8 mouse cellular contexts compared by ENCODE assay signal in the genomic region with DNA sequence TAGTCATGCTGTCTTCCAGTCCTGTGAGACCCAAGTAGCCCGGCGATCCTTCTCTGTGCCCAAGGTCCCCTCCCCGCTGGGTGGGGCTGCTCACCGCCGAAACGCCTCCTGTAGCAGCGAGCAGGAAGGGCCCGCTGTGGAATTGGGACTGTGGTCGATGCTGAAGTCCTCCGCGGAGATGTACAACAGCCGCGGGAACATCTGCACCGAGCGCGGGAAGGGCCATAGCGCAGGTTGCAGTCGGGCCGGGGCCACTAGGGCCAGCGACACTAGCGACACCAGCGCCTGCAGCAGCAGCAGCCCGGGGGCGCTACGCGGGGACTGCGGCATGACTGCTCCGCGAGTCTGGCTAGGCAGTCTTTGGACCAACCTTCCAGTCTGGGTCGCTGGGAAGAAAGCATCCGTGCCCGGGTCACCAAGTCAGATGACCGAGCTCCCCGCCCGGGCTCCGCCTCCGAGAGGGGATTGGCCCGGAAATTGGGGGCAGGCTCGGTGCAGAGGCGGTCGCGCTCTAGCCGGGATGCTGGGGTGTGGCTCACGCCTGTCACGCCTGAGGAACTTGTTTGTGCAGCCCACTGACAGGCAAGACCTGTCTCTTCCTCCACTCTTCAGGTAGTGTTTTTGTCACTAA. TPM values are rescaled to one million over a fixed set of nuclear protein-coding genes. Genes with fewer than 3 reads are reported as not detected.
A peak's percentile ranks its signal among the peaks of the same experiment; 100 is the strongest.
DNase-seq lines count a peak whose midpoint lies in the region; ATAC-seq and TF ChIP-seq lines count a peak whose summit lies in the region.

TSS of gene Hexb (minus strand) at position 426 of the 631 bp plus-strand sequence.

- peak; percentile 69; the same call in 1 of the 2 replicates for TF ChIP-seq EP300 in ES-Bruce4 (IDR thresholded peaks at IDR 0.05; ENCODE audit: insufficient read depth, low read depth, low read length)
- TF ChIP-seq EP300 in stomach, postnatal 0 days (optimal IDR thresholded peaks at IDR 0.05): no peak

- H3K9me3 ChIP-seq in ES-Bruce4 (replicated peaks; ENCODE audit: control insufficient read depth, insufficient read depth, low read length, poor library complexity, severe bottlenecking): no peaks in the 10 kb centered on the region
- H3K9me3 ChIP-seq in forebrain, embryonic 12.5 days: no peaks in the 10 kb centered on the region
- no peaks in the 10 kb centered on the region for H3K9me3 ChIP-seq in heart, embryonic 16.5 days (replicated peaks; ENCODE audit: control insufficient read depth, low read length)
- no peaks in the 10 kb centered on the region for H3K9me3 ChIP-seq in liver, embryonic 16.5 days (replicated peaks; ENCODE audit: control insufficient read depth, low read length)
- H3K9me3 ChIP-seq in neural tube, embryonic 12.5 days: no peaks in the 10 kb centered on the region
- no peaks in the 10 kb centered on the region for H3K9me3 ChIP-seq in stomach, postnatal 0 days (ENCODE audit: control insufficient read depth, low read length)

- peak; percentile 85 for ATAC-seq in forebrain, embryonic 12.5 days (ENCODE audit: low FRiP score)
- ATAC-seq in heart, embryonic 16.5 days (replicated peaks; ENCODE audit: extremely low read depth, insufficient read depth, low FRiP score): peak; percentile 97
- peak; percentile 99 for ATAC-seq in liver, embryonic 16.5 days (ENCODE audit: low read depth)
- peak; percentile 90 for ATAC-seq in neural tube, embryonic 12.5 days (ENCODE audit: low FRiP score, low read depth)
- ATAC-seq in stomach, postnatal 0 days (ENCODE audit: low FRiP score, low TSS enrichment): peak; percentile 92

- peak within 1 kb of the TSS; percentile 46 for H3K27ac ChIP-seq in ES-Bruce4 (ENCODE audit: insufficient read depth, low read length)
- no peak within 1 kb of the TSS for H3K27ac ChIP-seq in forebrain, embryonic 12.5 days
- H3K27ac ChIP-seq in heart, embryonic 16.5 days (ENCODE audit: low read length): peak within 1 kb of the TSS; percentile 86
- peak within 1 kb of the TSS; percentile 85 for H3K27ac ChIP-seq in liver, embryonic 16.5 days (ENCODE audit: low read length)
- no peak within 1 kb of the TSS for H3K27ac ChIP-seq in neural tube, embryonic 12.5 days
- peak within 1 kb of the TSS; percentile 71 for H3K27ac ChIP-seq in stomach, postnatal 0 days (replicated peaks)

- H3K27me3 ChIP-seq in ES-Bruce4 (ENCODE audit: control insufficient read depth, insufficient read depth, low read length, poor library complexity, severe bottlenecking): no peaks in the 10 kb centered on the region
- peaks cover 7% of the 10 kb centered on the region for H3K27me3 ChIP-seq in forebrain, embryonic 12.5 days
- no peaks in the 10 kb centered on the region for H3K27me3 ChIP-seq in heart, embryonic 16.5 days (ENCODE audit: control insufficient read depth, insufficient read depth, low read length)
- no peaks in the 10 kb centered on the region for H3K27me3 ChIP-seq in liver, embryonic 16.5 days (ENCODE audit: control insufficient read depth, insufficient read depth, low read depth, low read length)
- H3K27me3 ChIP-seq in neural tube, embryonic 12.5 days (replicated peaks): no peaks in the 10 kb centered on the region
- no peaks in the 10 kb centered on the region for H3K27me3 ChIP-seq in stomach, postnatal 0 days (ENCODE audit: control insufficient read depth, insufficient read depth, low read length)

- TF ChIP-seq CTCF in ES-Bruce4 (IDR thresholded peaks at IDR 0.05; ENCODE audit: low read depth, low read length): no peak
- TF ChIP-seq CTCF in stomach, postnatal 0 days (IDR thresholded peaks at IDR 0.05; ENCODE audit: low read depth): peak; percentile 61

- peak; percentile 87 for TF ChIP-seq POLR2A in ES-Bruce4 (IDR thresholded peaks at IDR 0.05; ENCODE audit: insufficient read depth, low read length)

- 0 out of 2 replicates have a peak, but pooled peaks cover 3% of the 10 kb centered on the region for H3K36me3 ChIP-seq in ES-Bruce4 (ENCODE audit: control insufficient read depth, insufficient read depth, low read length, poor library complexity, severe bottlenecking)
- no peaks in the 10 kb centered on the region for H3K36me3 ChIP-seq in forebrain, embryonic 12.5 days (replicated peaks)
- no peaks in the 10 kb centered on the region for H3K36me3 ChIP-seq in heart, embryonic 16.5 days (ENCODE audit: control insufficient read depth, insufficient read depth)
- no peaks in the 10 kb centered on the region for H3K36me3 ChIP-seq in liver, embryonic 16.5 days (ENCODE audit: control insufficient read depth, insufficient read depth)
- no peaks in the 10 kb centered on the region for H3K36me3 ChIP-seq in neural tube, embryonic 12.5 days
- H3K36me3 ChIP-seq in stomach, postnatal 0 days (ENCODE audit: control insufficient read depth, insufficient read depth, low read length): no peaks in the 10 kb centered on the region

- H3K4me2 ChIP-seq in forebrain, embryonic 12.5 days: peak within 1 kb of the TSS; percentile 89
- H3K4me2 ChIP-seq in heart, embryonic 16.5 days (ENCODE audit: low read depth, low read length): peak within 1 kb of the TSS; percentile 90
- peak within 1 kb of the TSS; percentile 90 for H3K4me2 ChIP-seq in liver, embryonic 16.5 days (ENCODE audit: low read depth, low read length)
- peak within 1 kb of the TSS; percentile 94 for H3K4me2 ChIP-seq in neural tube, embryonic 12.5 days (replicated peaks)
- peak within 1 kb of the TSS; percentile 88 for H3K4me2 ChIP-seq in stomach, postnatal 0 days (replicated peaks; ENCODE audit: low read depth)

- under 1% methylated on average over 45 of the region's 45 CpGs for WGBS in forebrain, embryonic 12.5 days
- under 1% methylated on average over 45 of the region's 45 CpGs for WGBS in heart, embryonic 16.5 days
- WGBS in liver, embryonic 16.5 days (ENCODE audit: insufficient replicate concordance): under 1% methylated on average over 45 of the region's 45 CpGs
- under 1% methylated on average over 45 of the region's 45 CpGs for WGBS in neural tube, embryonic 12.5 days
- under 1% methylated on average over 40 of the region's 45 CpGs for WGBS in stomach, postnatal 0 days

- peak; percentile 75 for DNase-seq in c-Kit-positive CD71-positive TER-119-positive erythroid progenitor cells, embryonic 14.5 days (ENCODE audit: low spot score)
- peak; percentile 97 for DNase-seq in kidney, postnatal 36 days
- DNase-seq in stomach, postnatal 0 days (ENCODE audit: low spot score): peak; percentile 84

- peak within 1 kb of the TSS; percentile 60 for H3K9ac ChIP-seq in ES-Bruce4 (ENCODE audit: low read depth, poor library complexity, severe bottlenecking)
- peak within 1 kb of the TSS; percentile 63 for H3K9ac ChIP-seq in forebrain, embryonic 12.5 days
- peak within 1 kb of the TSS; percentile 87 for H3K9ac ChIP-seq in heart, embryonic 16.5 days (ENCODE audit: low read length)
- peak within 1 kb of the TSS; percentile 72 for H3K9ac ChIP-seq in liver, embryonic 16.5 days (ENCODE audit: low read depth, low read length)
- peak within 1 kb of the TSS; percentile 67 for H3K9ac ChIP-seq in neural tube, embryonic 12.5 days
- peak within 1 kb of the TSS; percentile 63 for H3K9ac ChIP-seq in stomach, postnatal 0 days (ENCODE audit: low read length)

- H3K4me1 ChIP-seq in ES-Bruce4 (ENCODE audit: control insufficient read depth, insufficient read depth, low read length): no peaks in the 10 kb centered on the region
- no peaks in the 10 kb centered on the region for H3K4me1 ChIP-seq in forebrain, embryonic 12.5 days
- H3K4me1 ChIP-seq in heart, embryonic 16.5 days (ENCODE audit: control insufficient read depth, insufficient read depth, low read length): peaks cover 2% of the 10 kb centered on the region; the same call in 1 of the 2 replicates
- H3K4me1 ChIP-seq in liver, embryonic 16.5 days (ENCODE audit: control insufficient read depth, low read depth, low read length): peaks cover 10% of the 10 kb centered on the region
- no peaks in the 10 kb centered on the region; the same call in 1 of the 2 replicates for H3K4me1 ChIP-seq in neural tube, embryonic 12.5 days
- H3K4me1 ChIP-seq in stomach, postnatal 0 days (replicated peaks; ENCODE audit: control insufficient read depth, insufficient read depth): no peaks in the 10 kb centered on the region

- peak within 1 kb of the TSS; percentile 68 for H3K4me3 ChIP-seq in ES-Bruce4 (ENCODE audit: low read depth, low read length)
- H3K4me3 ChIP-seq in forebrain, embryonic 12.5 days (replicated peaks): peak within 1 kb of the TSS; percentile 59
- H3K4me3 ChIP-seq in heart, embryonic 16.5 days (ENCODE audit: low read length): peak within 1 kb of the TSS; percentile 91
- H3K4me3 ChIP-seq in liver, embryonic 16.5 days (ENCODE audit: low read depth, low read length): peak within 1 kb of the TSS; percentile 73
- H3K4me3 ChIP-seq in neural tube, embryonic 12.5 days: peak within 1 kb of the TSS; percentile 65
- H3K4me3 ChIP-seq in stomach, postnatal 0 days (ENCODE audit: low read depth, low read length): peak within 1 kb of the TSS; percentile 65

RNA-seq across cellular contexts. Expression of gene Hexb, which starts in this region (rescaled TPM):
- 53.4 and 59.7 TPM in 2 replicates for polyA plus RNA-seq in ES-Bruce4 (2011; ENCODE audit: insufficient read depth, insufficient read length, low read depth, missing spikeins)
- polyA plus RNA-seq in forebrain, embryonic 12.5 days (2016; fragmentation: Nextera tagmentation; extraction: Ambion mirVana): 18.4 and 20.6 TPM in 2 replicates
- polyA plus RNA-seq in heart, embryonic 16.5 days (2015; fragmentation: Nextera tagmentation; extraction: Ambion mirVana): 37.0 and 46.5 TPM in 2 replicates
- 29.5 and 32.2 TPM in 2 replicates for polyA plus RNA-seq in liver, embryonic 16.5 days (2015; fragmentation: Nextera tagmentation; extraction: Ambion mirVana)
- 29.2 and 30.1 TPM in 2 replicates for polyA plus RNA-seq in neural tube, embryonic 12.5 days (2016; fragmentation: Nextera tagmentation; extraction: Ambion mirVana)
- polyA plus RNA-seq in stomach, postnatal 0 days (2015; fragmentation: Nextera tagmentation; extraction: Ambion mirVana): 27.0 and 28.7 TPM in 2 replicates

Comparison
In these comparisons a context has a peak if more than half of its experiments do, and no peak if none do; other contexts are left out.
1. H3K27ac ChIP-seq: peak in ES-Bruce4 (single experiment), heart, embryonic 16.5 days (single experiment), liver, embryonic 16.5 days (single experiment) and stomach, postnatal 0 days (single experiment); none in forebrain, embryonic 12.5 days (single experiment) and neural tube, embryonic 12.5 days (single experiment).
2. Peak in every context shown above with its lines, with median percentiles within 50 percentile points of each other: H3K4me3 ChIP-seq, H3K9ac ChIP-seq, DNase-seq, ATAC-seq and H3K4me2 ChIP-seq.